Mouse (Mus musculus): Measurements from ENCODE around the gene Bcl2l15.
"Not testable (repeated sequence)": the region's sequence is repeated elsewhere in the genome, so short reads cannot be mapped to it uniquely, and the experiment has no call there.

Bcl2l15 gene

DNA sequence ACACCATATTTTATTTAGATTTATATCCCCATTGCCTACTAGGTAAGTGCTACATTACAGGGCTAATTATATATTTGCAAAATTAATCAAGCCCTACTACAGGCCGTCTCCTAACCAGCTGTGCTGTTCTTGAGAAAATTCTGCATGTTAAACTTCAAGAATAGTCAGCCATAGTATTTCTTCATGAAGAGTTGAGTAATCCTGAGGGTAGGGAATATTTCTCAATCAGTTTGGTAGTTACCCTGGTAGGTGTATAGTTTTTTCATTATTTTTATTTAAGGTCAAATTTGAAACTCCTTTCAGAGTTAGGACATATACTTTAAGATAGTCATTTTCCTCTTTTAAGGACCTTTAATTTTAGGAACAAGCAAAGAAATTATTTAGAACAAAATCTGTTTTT lies 26.7 kb upstream of the Bcl2l15 start:
- no peaks in the 10 kb centered on the region for H3K27me3 ChIP-seq (ENCODE audit: control insufficient read depth, insufficient read depth, low read length, poor library complexity, severe bottlenecking)
- no peak for DNase-seq (ENCODE audit: low read depth, low spot score)
- H3K36me3 ChIP-seq (ENCODE audit: control insufficient read depth, insufficient read depth, low read length, poor library complexity, severe bottlenecking): peaks cover 4% of the 10 kb centered on the region; the same call in 1 of the 2 replicates

DNA sequence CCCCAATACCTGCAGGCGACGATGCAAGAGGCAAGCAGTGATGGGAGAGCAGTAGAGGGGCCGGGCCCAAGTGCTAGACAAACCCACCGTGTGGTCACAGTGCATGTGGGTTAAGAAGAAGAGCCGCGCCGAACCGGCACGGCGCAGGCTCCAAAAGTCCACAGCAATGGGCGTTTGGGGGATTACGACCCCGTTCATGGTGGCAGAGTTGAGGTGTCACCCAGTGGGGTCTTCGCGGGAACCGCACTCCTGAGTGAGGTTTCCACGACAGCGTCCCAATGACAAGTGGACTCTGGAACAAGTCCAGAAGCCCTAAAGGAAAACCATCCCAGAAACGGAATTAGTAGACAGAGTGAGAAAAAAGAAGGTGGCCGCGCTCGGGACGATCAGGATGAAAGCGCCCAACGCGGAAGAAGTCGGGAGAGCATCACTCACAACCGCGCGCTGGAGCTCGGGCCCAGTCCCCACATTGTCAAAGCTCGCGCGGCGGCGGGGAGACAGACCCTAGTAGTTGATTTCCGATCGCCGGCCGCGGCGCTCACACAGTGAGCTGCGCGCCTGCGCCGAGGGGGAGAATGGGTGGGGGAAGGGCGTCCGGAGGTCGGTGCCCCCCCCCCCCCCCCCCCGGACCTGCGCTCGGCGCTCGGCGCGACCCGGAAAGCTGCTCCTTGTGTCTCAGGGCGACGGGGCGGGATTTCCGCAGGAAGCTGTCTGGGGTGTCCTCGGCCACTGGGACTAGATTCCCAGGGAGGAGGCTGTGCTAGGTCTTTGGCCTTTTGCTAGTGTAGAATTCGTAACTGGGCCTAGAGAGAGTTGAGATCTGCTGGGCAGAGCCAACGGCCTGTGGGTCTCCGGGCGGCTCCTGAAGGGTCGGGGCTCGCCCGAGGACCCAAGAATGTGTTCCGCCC lies 23.3 kb upstream of the Bcl2l15 start, which contains the start of the genes Dclre1b, Ap4b1 and Gm43064:
TSS of gene Dclre1b (minus strand) at position 554 of the 908 bp plus-strand sequence.
TSS of gene Ap4b1 (plus strand) at position 630 of the 908 bp plus-strand sequence.
TSS of gene Gm43064 (plus strand) at position 683 of the 908 bp plus-strand sequence.
- DNase-seq (ENCODE audit: low read depth, low spot score): peak; percentile 95
- Histone ChIP-seq H3K27me3 (ENCODE audit: control insufficient read depth, insufficient read depth, low read length, poor library complexity, severe bottlenecking) (no peaks in the 10 kb centered on the region), H3K36me3 (ENCODE audit: control insufficient read depth, insufficient read depth, low read length, poor library complexity, severe bottlenecking) (peaks cover 7% of the 10 kb centered on the region; the same call in 1 of the 2 replicates)

DNA sequence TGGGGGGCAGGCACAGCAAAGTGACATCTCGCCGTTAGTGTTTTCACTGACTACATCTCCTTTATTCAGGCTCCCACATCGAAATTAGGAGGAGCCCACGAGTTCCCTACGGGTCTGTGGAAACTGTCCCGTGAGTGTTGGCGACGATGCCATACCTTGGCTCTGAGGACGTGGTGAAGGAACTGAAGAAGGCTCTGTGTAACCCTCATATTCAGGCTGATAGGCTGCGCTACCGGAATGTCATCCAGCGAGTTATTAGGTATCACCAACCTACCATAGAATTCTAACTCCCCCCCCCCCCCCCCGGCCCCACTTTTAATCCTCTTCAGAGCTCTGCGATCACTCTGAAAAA lies 22.6 kb upstream of the Bcl2l15 start:
- H3K36me3 ChIP-seq (ENCODE audit: control insufficient read depth, insufficient read depth, low read length, poor library complexity, severe bottlenecking): peaks cover 11% of the 10 kb centered on the region; the same call in 1 of the 2 replicates
- no peak for DNase-seq (ENCODE audit: low read depth, low spot score)
- no peaks in the 10 kb centered on the region for H3K27me3 ChIP-seq (ENCODE audit: control insufficient read depth, insufficient read depth, low read length, poor library complexity, severe bottlenecking)

DNA sequence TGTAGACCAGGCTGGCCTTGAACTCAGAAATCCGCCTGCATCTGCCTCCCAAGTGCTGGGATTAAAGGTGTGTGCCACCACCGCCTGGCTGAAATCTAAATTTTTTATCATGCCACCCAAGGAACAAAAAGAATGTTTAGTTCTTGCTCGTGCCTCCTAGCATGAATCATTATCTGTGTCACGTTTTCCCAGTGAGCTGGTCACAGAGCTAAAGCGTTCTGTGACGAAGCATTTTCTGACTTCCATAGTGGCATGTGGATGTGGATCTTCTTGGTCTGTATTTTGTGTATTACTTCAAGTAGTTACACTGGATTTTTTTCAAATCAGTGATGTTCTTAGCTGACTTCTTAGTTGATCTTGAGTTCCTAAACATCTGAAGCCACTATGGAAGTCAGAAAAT lies 21.4 kb upstream of the Bcl2l15 start:
- Histone ChIP-seq H3K27me3 (ENCODE audit: control insufficient read depth, insufficient read depth, low read length, poor library complexity, severe bottlenecking) (no peaks in the 10 kb centered on the region), H3K36me3 (ENCODE audit: control insufficient read depth, insufficient read depth, low read length, poor library complexity, severe bottlenecking) (0 out of 2 replicates have a peak, but pooled peaks cover 7% of the 10 kb centered on the region)
- DNase-seq (ENCODE audit: low read depth, low spot score): no peak

- H3K36me3 ChIP-seq (ENCODE audit: control insufficient read depth, insufficient read depth, low read length, poor library complexity, severe bottlenecking): no peaks in the 10 kb centered on the region
- DNase-seq (ENCODE audit: low read depth, low spot score): peak; percentile 46
Observed at GRCm38 (mm10) chr3:103827548-103827947, 4.9 kb upstream of the Bcl2l15 start.

GRCm38 (mm10) chr3:103829036-103829435 lies 3.4 kb upstream of the Bcl2l15 start:
- Histone ChIP-seq H3K36me3 (ENCODE audit: control insufficient read depth, insufficient read depth, low read length, poor library complexity, severe bottlenecking) (no peaks in the 10 kb centered on the region), H3K27me3 (ENCODE audit: control insufficient read depth, insufficient read depth, low read length, poor library complexity, severe bottlenecking) (no peaks in the 10 kb centered on the region)
- DNase-seq (ENCODE audit: low read depth, low spot score): no peak

More at GRCm38 (mm10) chr3:103827548-103827947, 4.9 kb upstream of the Bcl2l15 start:
- no peaks in the 10 kb centered on the region for H3K27me3 ChIP-seq (ENCODE audit: control insufficient read depth, insufficient read depth, low read length, poor library complexity, severe bottlenecking)

DNA sequence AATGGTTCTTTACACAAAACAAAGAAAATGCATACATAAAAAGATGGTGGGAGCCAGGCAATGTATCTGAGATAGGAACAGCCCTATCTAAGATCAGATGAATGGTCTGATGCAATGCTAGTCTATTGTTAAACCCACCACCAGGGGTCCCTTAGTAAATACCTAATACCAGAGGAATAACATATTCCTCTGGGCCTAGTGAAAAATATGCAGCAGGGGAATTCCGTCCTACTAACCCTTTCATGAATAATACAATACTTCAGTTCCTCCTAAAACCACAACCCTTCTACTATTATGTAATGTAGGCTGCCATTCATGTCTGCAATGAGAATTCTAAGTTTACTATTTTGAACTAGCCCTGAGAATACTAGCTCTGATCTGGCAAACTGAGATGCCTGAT lies 1.7 kb upstream of the Bcl2l15 start:
- H3K27me3 ChIP-seq (ENCODE audit: control insufficient read depth, insufficient read depth, low read length, poor library complexity, severe bottlenecking); H3K36me3 ChIP-seq (ENCODE audit: control insufficient read depth, insufficient read depth, low read length, poor library complexity, severe bottlenecking): not testable (repeated sequence)
- peak; percentile 44 for DNase-seq (ENCODE audit: low read depth, low spot score)

GRCm38 (mm10) chr3:103831146-103831545 lies 1.3 kb upstream of the Bcl2l15 start:
- Histone ChIP-seq H3K27me3 (ENCODE audit: control insufficient read depth, insufficient read depth, low read length, poor library complexity, severe bottlenecking) (no peaks in the 10 kb centered on the region), H3K36me3 (ENCODE audit: control insufficient read depth, insufficient read depth, low read length, poor library complexity, severe bottlenecking) (no peaks in the 10 kb centered on the region)
- DNase-seq (ENCODE audit: low read depth, low spot score): no peak

DNA sequence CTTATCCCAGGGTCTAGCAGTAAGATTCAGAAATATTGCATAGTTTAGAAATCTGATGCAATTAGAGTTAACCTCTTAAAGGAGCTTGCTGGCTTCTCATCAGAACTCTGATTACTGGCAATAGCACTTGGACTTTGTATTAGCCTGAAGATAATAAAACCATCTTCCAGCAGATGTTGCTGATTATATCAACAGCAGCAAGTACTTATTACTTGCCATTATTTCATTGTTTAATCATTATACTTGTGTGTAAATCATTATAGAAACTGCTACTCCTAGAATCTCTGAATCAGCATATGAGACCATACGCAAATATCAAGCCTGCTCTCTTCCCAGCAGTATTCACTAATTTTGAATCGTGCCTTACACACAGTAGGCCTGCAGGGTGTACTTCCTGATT lies 1.6 kb downstream of the Bcl2l15 start:
- no peak for DNase-seq (ENCODE audit: low read depth, low spot score)
- Histone ChIP-seq H3K27me3 (ENCODE audit: control insufficient read depth, insufficient read depth, low read length, poor library complexity, severe bottlenecking) (no peaks in the 10 kb centered on the region), H3K36me3 (ENCODE audit: control insufficient read depth, insufficient read depth, low read length, poor library complexity, severe bottlenecking) (no peaks in the 10 kb centered on the region)

GRCm38 (mm10) chr3:103835272-103835950 lies 3.0 kb downstream of the Bcl2l15 start:
- H3K36me3 ChIP-seq (ENCODE audit: control insufficient read depth, insufficient read depth, low read length, poor library complexity, severe bottlenecking): no peaks in the 10 kb centered on the region

GRCm38 (mm10) chr3:103835951-103836310 lies 3.5 kb downstream of the Bcl2l15 start:
- H3K36me3 ChIP-seq (ENCODE audit: control insufficient read depth, insufficient read depth, low read length, poor library complexity, severe bottlenecking): no peaks in the 10 kb centered on the region
- peak; percentile 36 for DNase-seq (ENCODE audit: low read depth, low spot score)
- H3K27me3 ChIP-seq (ENCODE audit: control insufficient read depth, insufficient read depth, low read length, poor library complexity, severe bottlenecking): no peaks in the 10 kb centered on the region

More at GRCm38 (mm10) chr3:103835272-103835950, 3.0 kb downstream of the Bcl2l15 start:
- DNase-seq (ENCODE audit: low read depth, low spot score): no peak
- H3K27me3 ChIP-seq (ENCODE audit: control insufficient read depth, insufficient read depth, low read length, poor library complexity, severe bottlenecking): no peaks in the 10 kb centered on the region

GRCm38 (mm10) chr3:103836453-103836852 lies 4.1 kb downstream of the Bcl2l15 start:
- Histone ChIP-seq H3K36me3 (ENCODE audit: control insufficient read depth, insufficient read depth, low read length, poor library complexity, severe bottlenecking) (no peaks in the 10 kb centered on the region), H3K27me3 (ENCODE audit: control insufficient read depth, insufficient read depth, low read length, poor library complexity, severe bottlenecking) (no peaks in the 10 kb centered on the region)
- DNase-seq (ENCODE audit: low read depth, low spot score): no peak

- Histone ChIP-seq H3K27me3 (ENCODE audit: control insufficient read depth, insufficient read depth, low read length, poor library complexity, severe bottlenecking) (no peaks in the 10 kb centered on the region), H3K36me3 (ENCODE audit: control insufficient read depth, insufficient read depth, low read length, poor library complexity, severe bottlenecking) (no peaks in the 10 kb centered on the region)
- no peak for DNase-seq (ENCODE audit: low read depth, low spot score)
Observed at GRCm38 (mm10) chr3:103839711-103840110, 7.3 kb downstream of the Bcl2l15 start.

DNA sequence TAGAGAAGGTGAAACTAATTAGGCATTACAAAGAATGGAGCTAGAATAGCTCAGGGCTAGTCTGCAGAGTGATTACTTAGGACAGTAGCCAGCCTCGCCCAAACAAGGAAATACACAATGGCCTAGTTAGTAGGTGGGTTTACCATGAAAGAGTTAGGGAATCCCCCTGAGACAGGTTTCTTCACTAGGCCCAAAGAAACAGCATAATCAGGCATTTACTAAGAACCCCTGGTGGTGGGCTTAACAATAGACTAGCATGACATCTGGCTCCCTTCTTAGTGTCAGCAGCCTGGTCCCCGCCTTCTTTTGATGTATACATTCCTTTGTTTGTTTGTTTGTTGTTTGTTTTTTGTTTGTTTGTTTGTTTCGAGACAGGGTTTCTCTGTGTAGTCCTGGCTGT lies 7.8 kb downstream of the Bcl2l15 start:
- H3K36me3 ChIP-seq (ENCODE audit: control insufficient read depth, insufficient read depth, low read length, poor library complexity, severe bottlenecking); H3K27me3 ChIP-seq (ENCODE audit: control insufficient read depth, insufficient read depth, low read length, poor library complexity, severe bottlenecking); DNase-seq (ENCODE audit: low read depth, low spot score): not testable (repeated sequence)

GRCm38 (mm10) chr3:103840946-103841345 lies 8.5 kb downstream of the Bcl2l15 start:
- H3K36me3 ChIP-seq (ENCODE audit: control insufficient read depth, insufficient read depth, low read length, poor library complexity, severe bottlenecking); H3K27me3 ChIP-seq (ENCODE audit: control insufficient read depth, insufficient read depth, low read length, poor library complexity, severe bottlenecking): not testable (repeated sequence)
- peak; percentile 35 for DNase-seq (ENCODE audit: low read depth, low spot score)
